Mouse (Mus musculus) MEL (cell line): ENCODE data around the gene Mkrn1. TPM values are rescaled to one million over a fixed set of nuclear protein-coding genes. Genes with fewer than 3 reads are reported as not detected.

Experiments
- DNase-seq: peaks from one replicate; pipeline ENCODE4 v3.0.0; 2011; ENCODE audit warnings: low read depth, low spot score
- H3K27ac ChIP-seq: 2 replicates; pipeline ENCODE4 v1.5.1; 2012; ENCODE audit warnings: low read depth, mild to moderate bottlenecking, control low read depth, low read length, moderate library complexity; ENCODE audit not compliant: control insufficient read depth
- H3K27me3 ChIP-seq, 2 experiments: fragments of 150-350 bp in 1 of 2; sonication (generic) in 1 of 2; 2 replicates each; pipeline ENCODE4 v1.6.1; 2012; ENCODE audit warnings: low read length in 2 of 2, mild to moderate bottlenecking in 2 of 2, improper control_type of control experiment in 1 of 2, moderate library complexity in 1 of 2; ENCODE audit not compliant: insufficient read depth in 2 of 2, control insufficient read depth in 1 of 2
- H3K36me3 ChIP-seq, 2 experiments: 2 replicates each; pipeline ENCODE4 v1.6.1; 2012 to 2014; ENCODE audit warnings: low read length in 2 of 2, improper control_type of control experiment in 1 of 2, inconsistent platforms in 1 of 2, mild to moderate bottlenecking in 1 of 2; ENCODE audit not compliant: insufficient read depth in 2 of 2, control insufficient read depth in 1 of 2
- H3K4me1 ChIP-seq, 2 experiments: fragments of 150-350 bp in 1 of 2; sonication (generic) in 1 of 2; 2 replicates each; pipeline ENCODE4 v1.6.1; 2012; ENCODE audit warnings: low read length in 2 of 2, improper control_type of control experiment in 1 of 2, mild to moderate bottlenecking in 1 of 2; ENCODE audit not compliant: insufficient read depth in 2 of 2, control insufficient read depth in 1 of 2
- H3K4me3 ChIP-seq, 2 experiments: fragments of 150-350 bp in 1 of 2; sonication (generic) in 1 of 2; 2 replicates each; pipeline ENCODE4 v1.5.1; 2012; ENCODE audit warnings: low read depth in 2 of 2, low read length in 2 of 2, mild to moderate bottlenecking in 2 of 2, moderate library complexity in 2 of 2, control low read depth in 1 of 2, improper control_type of control experiment in 1 of 2; ENCODE audit not compliant: control insufficient read depth in 1 of 2, insufficient read depth in 1 of 2
- H3K79me2 ChIP-seq: 2 replicates; pipeline ENCODE4 v1.6.1; 2012; ENCODE audit warnings: mild to moderate bottlenecking, low read length, moderate library complexity; ENCODE audit not compliant: control insufficient read depth, poor library complexity, insufficient read depth
- H3K9ac ChIP-seq: 2 replicates; pipeline ENCODE4 v1.6.1; 2012; ENCODE audit warnings: low read depth, mild to moderate bottlenecking, control low read depth, low read length, moderate library complexity; ENCODE audit not compliant: control insufficient read depth, poor library complexity, severe bottlenecking
- H3K9me3 ChIP-seq: fragments of 150-350 bp; sonication (generic); replicated peaks from 2 replicates; pipeline ENCODE4 v1.6.1; 2012; ENCODE audit warnings: mild to moderate bottlenecking, low read length, improper control_type of control experiment, moderate library complexity; ENCODE audit not compliant: insufficient read depth
- CHD1 ChIP-seq: IDR thresholded peaks from 2 replicates; pipeline ENCODE4 v1.6.1; 2012; ENCODE audit warnings: low read depth, mild to moderate bottlenecking, inconsistent platforms, low read length, improper control_type of control experiment
- CHD2 ChIP-seq: IDR thresholded peaks from 2 replicates; pipeline ENCODE4 v1.6.1; 2011; ENCODE audit warnings: low read length, improper control_type of control experiment
- ELF1 ChIP-seq: IDR thresholded peaks from 2 replicates; pipeline ENCODE4 v1.6.1; 2014; ENCODE audit warnings: low read depth, mild to moderate bottlenecking, inconsistent platforms, low read length, improper control_type of control experiment, moderate library complexity
- EP300 ChIP-seq, 2 experiments: IDR thresholded peaks; 2 replicates each; pipeline ENCODE4 v1.6.1; 2011; ENCODE audit warnings: improper control_type of control experiment in 2 of 2, low read length in 2 of 2, low read depth in 1 of 2, mild to moderate bottlenecking in 1 of 2
- ETS1 ChIP-seq: IDR thresholded peaks from 2 replicates; pipeline ENCODE4 v1.6.1; 2012; ENCODE audit warnings: low read depth, mild to moderate bottlenecking, inconsistent platforms, low read length, improper control_type of control experiment, moderate library complexity
- HCFC1 ChIP-seq: IDR thresholded peaks from 2 replicates; pipeline ENCODE4 v1.6.1; 2012; ENCODE audit warnings: low read depth, mild to moderate bottlenecking, inconsistent platforms, low read length, improper control_type of control experiment, moderate library complexity
- JUND ChIP-seq: IDR thresholded peaks from 2 replicates; pipeline ENCODE4 v1.6.1; 2011; ENCODE audit warnings: low read depth, mild to moderate bottlenecking, improper control_type of control experiment, low read length
- MAX ChIP-seq: IDR thresholded peaks from 2 replicates; pipeline ENCODE4 v1.6.1; 2011; ENCODE audit warnings: low read length, improper control_type of control experiment
- MXI1 ChIP-seq: IDR thresholded peaks from 2 replicates; pipeline ENCODE4 v1.6.1; 2011; ENCODE audit warnings: mild to moderate bottlenecking, low read depth, low read length, improper control_type of control experiment
- MYC ChIP-seq: IDR thresholded peaks from 2 replicates; pipeline ENCODE4 v1.6.1; 2011; ENCODE audit warnings: low read depth, mild to moderate bottlenecking, low read length, improper control_type of control experiment, moderate library complexity
- NELFE ChIP-seq: IDR thresholded peaks from 2 replicates; pipeline ENCODE4 v1.6.1; 2011; ENCODE audit warnings: low read depth, low read length, improper control_type of control experiment
- NRF1 ChIP-seq: IDR thresholded peaks from 2 replicates; pipeline ENCODE4 v1.6.1; 2014; ENCODE audit warnings: low read depth, mild to moderate bottlenecking, inconsistent platforms, low read length, improper control_type of control experiment, moderate library complexity; ENCODE audit not compliant: poor library complexity, insufficient read depth, severe bottlenecking
- POLR2A ChIP-seq, 2 experiments: IDR thresholded peaks; 2 replicates each; pipeline ENCODE4 v1.6.1; 2011 to 2012; ENCODE audit warnings: low read length in 2 of 2, mild to moderate bottlenecking in 2 of 2, control low read depth in 1 of 2, improper control_type of control experiment in 1 of 2, low read depth in 1 of 2, moderate library complexity in 1 of 2; ENCODE audit not compliant: control insufficient read depth in 1 of 2, insufficient read depth in 1 of 2, poor library complexity in 1 of 2
- POLR2AphosphoS2 ChIP-seq: IDR thresholded peaks from 2 replicates; pipeline ENCODE4 v1.6.1; 2011; ENCODE audit warnings: low read length, improper control_type of control experiment
- POLR2AphosphoS5 ChIP-seq: IDR thresholded peaks from 2 replicates; pipeline ENCODE4 v1.6.1; 2012; ENCODE audit warnings: low read depth, borderline replicate concordance, mild to moderate bottlenecking, inconsistent platforms, low read length, moderate library complexity, mixed read lengths
- RAD21 ChIP-seq: IDR thresholded peaks from 2 replicates; pipeline ENCODE4 v1.6.1; 2011; ENCODE audit warnings: mild to moderate bottlenecking, low read depth, low read length, improper control_type of control experiment
- SMC3 ChIP-seq: IDR thresholded peaks from 2 replicates; pipeline ENCODE4 v1.6.1; 2011; ENCODE audit warnings: low read depth, low read length, improper control_type of control experiment
- UBTF ChIP-seq: IDR thresholded peaks from 2 replicates; pipeline ENCODE4 v1.6.1; 2012; ENCODE audit warnings: low read depth, mild to moderate bottlenecking, inconsistent platforms, low read length, improper control_type of control experiment, moderate library complexity, borderline replicate concordance; ENCODE audit not compliant: insufficient read depth
- USF1 ChIP-seq: IDR thresholded peaks from 2 replicates; pipeline ENCODE4 v1.6.1; 2014; ENCODE audit warnings: low read depth, mild to moderate bottlenecking, inconsistent platforms, low read length, improper control_type of control experiment, moderate library complexity
- ZKSCAN1 ChIP-seq: IDR thresholded peaks from 2 replicates; pipeline ENCODE4 v1.6.1; 2012; ENCODE audit warnings: low read depth, mild to moderate bottlenecking, inconsistent platforms, low read length, improper control_type of control experiment, moderate library complexity
- ZNF384 ChIP-seq: IDR thresholded peaks from 2 replicates; pipeline ENCODE4 v1.6.1; 2012; ENCODE audit warnings: low read depth, mild to moderate bottlenecking, inconsistent platforms, low read length, improper control_type of control experiment
- polyA plus RNA-seq, 2 experiments: library from polyadenylated mRNA; stranded (reverse) in 1 of 2; unstranded in 1 of 2; fragments of >175 nt in 1 of 2; fragments of >200 nt in 1 of 2; gene quantifications; 2 replicates each; pipeline versions ENCODE4 v1.2.1 to v1.2.4; 2012; ENCODE audit warnings: low replicate concordance in 2 of 2, low read depth in 1 of 2; ENCODE audit not compliant: insufficient read length in 2 of 2, insufficient read depth in 1 of 2, missing spikeins in 1 of 2
- total RNA-seq: library from RNA; depleted of rRNA; stranded (reverse); fragments of 300-350 nt; gene quantifications from 2 replicates; pipeline ENCODE4 v1.2.3, GENCODE M21; 2012

The Mkrn1 gene
- total and polyA plus RNA-seq, 3 experiments, result 57.4 to 58.1 TPM; not detected in 1

- Histone ChIP-seq H3K79me2 (no peaks in the 10 kb centered on the region; the same call in 1 of the 2 replicates), H3K36me3 (peaks cover 0 to 14% of the 10 kb centered on the region in 2 experiments; a peak in 2 of 4 replicates), H3K9me3 (no peaks in the 10 kb centered on the region), H3K4me1 (peaks cover 5 to 20% of the 10 kb centered on the region in 2 experiments), H3K27ac (no peak overlapping the region), H3K9ac (no peak overlapping the region), H3K27me3 (no peaks in the 10 kb centered on the region), H3K4me3 (no peak overlapping the region)
- DNase-seq, result peak; percentile 16
- TF ChIP-seq POLR2A (IDR thresholded peaks at IDR 0.05; ENCODE audit: control insufficient read depth in 1 of 2, insufficient read depth in 1 of 2, low read depth in 1 of 2, low read length in 2 of 2, poor library complexity in 1 of 2) (no peak), ETS1 (no peak), POLR2AphosphoS5 (no peak), ELF1 (no peak), ZKSCAN1 (no peak), CHD2 (no peak), NELFE (no peak), POLR2AphosphoS2 (no peak), ZNF384 (no peak), JUND (no peak), HCFC1 (no peak), NRF1 (no peak), MYC (no peak), UBTF (no peak), EP300 (IDR thresholded peaks at IDR 0.05; ENCODE audit: low read depth in 1 of 2, low read length in 2 of 2) (no peak), USF1 (no peak), MAX (no peak), CHD1 (no peak), SMC3 (no peak), MXI1 (no peak)
- TF ChIP-seq, all 39 proteins: peak for 0
Observed at GRCm38 (mm10) chr6:39380276-39380675, 40.0 kb downstream of the Mkrn1 start.

GRCm38 (mm10) chr6:39379749-39380148 is 40.5 kb downstream of the Mkrn1 start:
- H3K27ac ChIP-seq, result peak overlapping the region; percentile 39
- H3K4me3 ChIP-seq, result peak overlapping the region in 1 of 2 experiments; percentile 19; a peak in 2 of 4 replicates
- peak overlapping the region; percentile 5; the same call in 1 of the 2 replicates for H3K9ac ChIP-seq
- H3K9me3 ChIP-seq, result no peaks in the 10 kb centered on the region
- H3K4me1 ChIP-seq, result peaks cover 5 to 20% of the 10 kb centered on the region in 2 experiments
- TF ChIP-seq MYC (no peak), RAD21 (no peak), EP300 (IDR thresholded peaks at IDR 0.05; ENCODE audit: low read depth in 1 of 2, low read length in 2 of 2) (peak in 1 of 2 experiments; percentile 26; a peak in 1 of 4 replicates), HCFC1 (no peak)
- peak; percentile 45 for DNase-seq
- H3K36me3 ChIP-seq, result peaks cover 0 to 14% of the 10 kb centered on the region in 2 experiments; a peak in 2 of 4 replicates
- no peaks in the 10 kb centered on the region; the same call in 1 of the 2 replicates for H3K79me2 ChIP-seq
- no peaks in the 10 kb centered on the region for H3K27me3 ChIP-seq
